In the genomic region with DNA sequence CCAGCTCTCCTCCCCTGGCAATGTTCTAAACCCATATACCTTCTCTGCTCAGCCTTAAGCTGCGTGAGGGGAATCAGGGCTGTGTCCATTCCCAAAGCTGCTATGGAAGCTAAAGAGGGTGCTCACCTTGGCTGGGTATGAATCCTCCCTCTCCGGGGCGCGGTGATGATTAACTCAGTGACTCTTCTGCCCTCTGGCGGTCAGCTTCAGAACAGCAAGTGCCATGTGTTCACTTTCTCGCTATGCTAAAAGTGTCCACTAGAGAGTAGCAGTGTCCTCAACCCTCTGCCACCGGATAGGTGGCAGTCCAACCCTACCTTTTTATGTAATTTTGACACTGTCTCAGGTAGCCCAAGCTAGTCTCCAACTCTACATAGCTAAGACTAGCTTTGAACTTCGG, we compare ENCODE assay signal across 8 mouse cellular contexts. TPM values are rescaled to one million over a fixed set of nuclear protein-coding genes. Genes with fewer than 3 reads are reported as not detected.
A peak's percentile ranks its signal among the peaks of the same experiment; 100 is the strongest.
DNase-seq lines count a peak whose midpoint lies in the region; ATAC-seq and TF ChIP-seq lines count a peak whose summit lies in the region.

No protein-coding gene starts in this region.

- peak; percentile 93 for DNase-seq in ES-E14 (ENCODE audit: low read depth, low spot score)
- DNase-seq in cerebellum, adult 11-12 months: peak; percentile 83
- DNase-seq in forebrain, postnatal 0 days: peak; percentile 97
- DNase-seq in hindbrain, embryonic 10.5 days (ENCODE audit: low spot score): peak; percentile 89
- DNase-seq in layer of hippocampus, adult 9-10 months (ENCODE audit: low spot score): peak; percentile 98
- DNase-seq in ovary, postnatal 10 days (ENCODE audit: low spot score): peak; percentile 91
- DNase-seq in thymus, postnatal 10 days (ENCODE audit: low spot score in 2 of 2): peak; percentile 76 to 93

- no peaks in the 10 kb centered on the region for H3K36me3 ChIP-seq in ES-E14 (ENCODE audit: control insufficient read depth, insufficient read depth, low read length, poor library complexity, severe bottlenecking)
- H3K36me3 ChIP-seq in forebrain, postnatal 0 days (ENCODE audit: insufficient read depth): no peaks in the 10 kb centered on the region
- H3K36me3 ChIP-seq in hindbrain, embryonic 10.5 days: no peaks in the 10 kb centered on the region
- H3K36me3 ChIP-seq in lung, embryonic 15.5 days: no peaks in the 10 kb centered on the region

- ATAC-seq in forebrain, postnatal 0 days: peak; percentile 79
- 0 out of 2 replicates have a peak, but pooled peaks have one; percentile 54 for ATAC-seq in lung, embryonic 15.5 days (ENCODE audit: borderline replicate concordance, extremely low read depth, low FRiP score, low TSS enrichment)

- no peak overlapping the region for H3K9ac ChIP-seq in ES-E14 (ENCODE audit: insufficient read depth, low read depth, low read length, poor library complexity, severe bottlenecking)
- H3K9ac ChIP-seq in forebrain, postnatal 0 days: no peak overlapping the region
- no peak overlapping the region for H3K9ac ChIP-seq in lung, embryonic 15.5 days

- no peak overlapping the region for H3K4me2 ChIP-seq in forebrain, postnatal 0 days (ENCODE audit: low read depth)
- no peak overlapping the region for H3K4me2 ChIP-seq in lung, embryonic 15.5 days

- TF ChIP-seq CTCF in forebrain, postnatal 0 days (IDR thresholded peaks at IDR 0.05; ENCODE audit: low read depth): peak; percentile 100

- H3K4me1 ChIP-seq in ES-E14 (ENCODE audit: control insufficient read depth in 2 of 2, insufficient read depth in 2 of 2, low read length in 2 of 2, poor library complexity in 1 of 2): peaks cover 0 to 4% of the 10 kb centered on the region in 2 experiments; a peak in 1 of 4 replicates
- H3K4me1 ChIP-seq in forebrain, postnatal 0 days (ENCODE audit: insufficient read depth): no peaks in the 10 kb centered on the region
- H3K4me1 ChIP-seq in hindbrain, embryonic 10.5 days (replicated peaks): peaks cover 5% of the 10 kb centered on the region; the same call in 1 of the 2 replicates
- H3K4me1 ChIP-seq in lung, embryonic 15.5 days: no peaks in the 10 kb centered on the region

- H3K9me3 ChIP-seq in ES-E14 (ENCODE audit: control insufficient read depth, insufficient read depth, low read depth, low read length): no peaks in the 10 kb centered on the region
- H3K9me3 ChIP-seq in forebrain, postnatal 0 days (ENCODE audit: low read length): no peaks in the 10 kb centered on the region
- H3K9me3 ChIP-seq in hindbrain, embryonic 10.5 days: no peaks in the 10 kb centered on the region
- H3K9me3 ChIP-seq in lung, embryonic 15.5 days: no peaks in the 10 kb centered on the region

- in situ Hi-C loops in ES-E14 (cut with MboI; ENCODE audit: low sequenced_read_pairs in 2 of 2, unreplicated experiment in 2 of 2): no loop called here

- no peak overlapping the region for H3K4me3 ChIP-seq in ES-E14 (ENCODE audit: insufficient read depth in 1 of 2, low read depth in 1 of 2, low read length in 2 of 2, poor library complexity in 1 of 2, severe bottlenecking in 1 of 2)
- no peak overlapping the region for H3K4me3 ChIP-seq in forebrain, postnatal 0 days (ENCODE audit: low read depth, low read length)
- no peak overlapping the region for H3K4me3 ChIP-seq in hindbrain, embryonic 10.5 days
- H3K4me3 ChIP-seq in lung, embryonic 15.5 days: no peak overlapping the region

- no peaks in the 10 kb centered on the region for H3K27me3 ChIP-seq in forebrain, postnatal 0 days (ENCODE audit: insufficient read depth, low read length)
- H3K27me3 ChIP-seq in hindbrain, embryonic 10.5 days (ENCODE audit: insufficient read depth, poor library complexity, severe bottlenecking): no peaks in the 10 kb centered on the region
- H3K27me3 ChIP-seq in lung, embryonic 15.5 days: no peaks in the 10 kb centered on the region

- no peak overlapping the region for H3K27ac ChIP-seq in ES-E14 (ENCODE audit: insufficient read depth, low read depth, low read length, poor library complexity, severe bottlenecking)
- no peak overlapping the region for H3K27ac ChIP-seq in forebrain, postnatal 0 days (ENCODE audit: low read depth, low read length)
- H3K27ac ChIP-seq in hindbrain, embryonic 10.5 days: no peak overlapping the region
- H3K27ac ChIP-seq in lung, embryonic 15.5 days: no peak overlapping the region

- whole genome bisulfite sequencing in forebrain, postnatal 0 days: 3% methylated on average over 8 of the region's 8 CpGs
- WGBS in hindbrain, embryonic 10.5 days: 4% methylated on average over 8 of the region's 8 CpGs
- WGBS in lung, embryonic 15.5 days: 4% methylated on average over 8 of the region's 8 CpGs

TF ChIP-seq in ES-E14, 5 proteins besides CTCF, POLR2A, EP300 and RAD21:
- TF ChIP-seq ZC3H11A (IDR thresholded peaks at IDR 0.05; ENCODE audit: borderline replicate concordance, low read depth, low read length) (peak; percentile 89; the same call in 1 of the 2 replicates), HCFC1 (IDR thresholded peaks at IDR 0.05; ENCODE audit: borderline replicate concordance, insufficient read depth, low read length) (peak; percentile 53; the same call in 1 of the 2 replicates), ZNF384 (IDR thresholded peaks at IDR 0.05; ENCODE audit: low read depth, low read length) (no peak), MAFK (IDR thresholded peaks at IDR 0.05; ENCODE audit: insufficient read depth, low read depth, low read length) (no peak), CHD2 (IDR thresholded peaks at IDR 0.05; ENCODE audit: low read depth, low read length) (no peak)

RNA-seq across cellular contexts. Expression of a gene that starts 26.0 kb away (rescaled TPM):
- total RNA-seq in ES-E14 (2012; rRNA removed): 1.8 and 2.7 TPM in 2 replicates
- 3.9 and 5.6 TPM in 2 replicates for total RNA-seq in forebrain, postnatal 0 days (2014; rRNA removed)
- 0.33 and 0.61 TPM in 2 replicates for polyA plus RNA-seq in forebrain, postnatal 0 days (2015; fragmentation: Nextera tagmentation; extraction: Ambion mirVana)
- 1.8 and 2.2 TPM in 2 replicates for polyA plus RNA-seq in hindbrain, embryonic 10.5 days (2016; fragmentation: Nextera tagmentation; extraction: Ambion mirVana)
- polyA plus RNA-seq in lung, embryonic 15.5 days (2015; fragmentation: Nextera tagmentation; extraction: Ambion mirVana): 2.5 TPM in 2 replicates

RNA-seq across cellular contexts. Expression of a gene that starts 32.4 kb away (rescaled TPM):
- 365 and 441 TPM in 2 replicates for total RNA-seq in ES-E14 (2012; rRNA removed)
- total RNA-seq in forebrain, postnatal 0 days (2014; rRNA removed): 577 and 690 TPM in 2 replicates
- polyA plus RNA-seq in forebrain, postnatal 0 days (2015; fragmentation: Nextera tagmentation; extraction: Ambion mirVana): 229 and 259 TPM in 2 replicates
- polyA plus RNA-seq in hindbrain, embryonic 10.5 days (2016; fragmentation: Nextera tagmentation; extraction: Ambion mirVana): 53.9 and 86.4 TPM in 2 replicates
- 118 and 124 TPM in 2 replicates for polyA plus RNA-seq in lung, embryonic 15.5 days (2015; fragmentation: Nextera tagmentation; extraction: Ambion mirVana)
